Mouse (Mus musculus) neural tube, embryonic 13.5 days (tissue): Measurements from ENCODE around the gene Naaladl2. TPM values are rescaled to one million over a fixed set of nuclear protein-coding genes. Genes with fewer than 3 reads are reported as not detected.
"Not testable (repeated sequence)": the region's sequence is repeated elsewhere in the genome, so short reads cannot be mapped to it uniquely, and the experiment has no call there.

ENCODE experiments used
- ATAC-seq: fragments of 200-750 bp; cut with Nextera tagmentation; 2 replicates; pipeline ENCODE4 v1.8.0; 2017; ENCODE audit warnings: low read depth, mild to moderate bottlenecking, moderate TSS enrichment, moderate library complexity
- H3K27ac ChIP-seq: fragments of 300-500 bp; sonication (generic); replicated peaks from 2 replicates; pipeline ENCODE4 v1.5.1; 2015; ENCODE audit warnings: moderate library complexity, mild to moderate bottlenecking, inconsistent platforms
- H3K27me3 ChIP-seq: fragments of 300-500 bp; sonication (generic); 2 replicates; pipeline ENCODE4 v1.6.1; 2015; ENCODE audit warnings: mild to moderate bottlenecking, inconsistent platforms
- H3K36me3 ChIP-seq: fragments of 300-500 bp; sonication (generic); 2 replicates; pipeline ENCODE4 v1.6.1; 2015; ENCODE audit warnings: mild to moderate bottlenecking, inconsistent platforms
- H3K4me1 ChIP-seq: fragments of 300-500 bp; sonication (generic); replicated peaks from 2 replicates; pipeline ENCODE4 v1.6.1; 2015; ENCODE audit warnings: inconsistent platforms
- H3K4me2 ChIP-seq: fragments of 300-500 bp; sonication (generic); 2 replicates; pipeline ENCODE4 v1.6.1; 2015; ENCODE audit warnings: inconsistent platforms, mild to moderate bottlenecking, moderate library complexity
- H3K4me3 ChIP-seq: fragments of 300-500 bp; sonication (generic); 2 replicates; pipeline ENCODE4 v1.5.1; 2015; ENCODE audit warnings: mild to moderate bottlenecking, inconsistent platforms
- H3K9ac ChIP-seq: fragments of 300-500 bp; sonication (generic); 2 replicates; pipeline ENCODE4 v1.6.1; 2015; ENCODE audit warnings: moderate library complexity, mild to moderate bottlenecking, inconsistent platforms
- H3K9me3 ChIP-seq: fragments of 300-500 bp; sonication (generic); 2 replicates; pipeline ENCODE4 v1.6.1; 2016; ENCODE audit warnings: inconsistent platforms
- WGBS: fragments of 180-500 bp; shearing (Covaris S2); methylation state at CpG from one replicate; pipeline ENCODE4 v1.1.7; 2015; 5-methylcytosine and 5-hydroxymethylcytosine counted together
- polyA plus RNA-seq: library from polyadenylated mRNA; unstranded; fragments of >200 nt; fragmentation: Nextera tagmentation; extraction: Ambion mirVana; gene quantifications from 2 replicates; pipeline ENCODE4 v1.2.1, GENCODE M21; 2015

The Naaladl2 gene
- polyA plus RNA-seq, 1 experiment from 2014 or later: 0.54 TPM

- Histone ChIP-seq H3K27me3 (no peaks in the 10 kb centered on the region), H3K4me1 (no peaks in the 10 kb centered on the region), H3K27ac (no peak overlapping the region), H3K9me3 (no peaks in the 10 kb centered on the region), H3K36me3 (no peaks in the 10 kb centered on the region), H3K9ac (no peak overlapping the region), H3K4me3 (no peak overlapping the region), H3K4me2 (no peak overlapping the region)
- ATAC-seq: no peak
- 100% methylated on average over 1 of the region's 1 CpGs for WGBS
Observed at GRCm38 (mm10) chr3:25075785-25076184, 68.3 kb downstream of the Naaladl2 start.

- no peaks in the 10 kb centered on the region for H3K36me3 ChIP-seq
- H3K4me2 ChIP-seq: no peak overlapping the region
- no peaks in the 10 kb centered on the region for H3K9me3 ChIP-seq
- H3K4me3 ChIP-seq: no peak overlapping the region
- WGBS: 79% methylated on average over 4 of the region's 4 CpGs
- H3K27ac ChIP-seq: no peak overlapping the region
- no peaks in the 10 kb centered on the region for H3K4me1 ChIP-seq
- no peaks in the 10 kb centered on the region for H3K27me3 ChIP-seq
- H3K9ac ChIP-seq: no peak overlapping the region
- no peak for ATAC-seq
Observed at GRCm38 (mm10) chr3:25074266-25074665, 69.8 kb downstream of the Naaladl2 start.

- H3K36me3 ChIP-seq: no peaks in the 10 kb centered on the region
Observed at GRCm38 (mm10) chr3:25073821-25074220, 70.2 kb downstream of the Naaladl2 start.

GRCm38 (mm10) chr3:25063217-25063616, 80.8 kb downstream of the Naaladl2 start:
- ATAC-seq: no peak
- WGBS: 84% methylated on average over 4 of the region's 4 CpGs
- Histone ChIP-seq H3K36me3 (no peaks in the 10 kb centered on the region), H3K4me3 (no peak overlapping the region), H3K27ac (no peak overlapping the region), H3K9me3 (no peaks in the 10 kb centered on the region), H3K27me3 (no peaks in the 10 kb centered on the region), H3K9ac (no peak overlapping the region), H3K4me2 (no peak overlapping the region), H3K4me1 (no peaks in the 10 kb centered on the region)

More at GRCm38 (mm10) chr3:25073821-25074220, 70.2 kb downstream of the Naaladl2 start:
- H3K27ac ChIP-seq: no peak overlapping the region
- H3K9ac ChIP-seq: no peak overlapping the region
- H3K4me2 ChIP-seq: no peak overlapping the region
- H3K9me3 ChIP-seq: no peaks in the 10 kb centered on the region
- ATAC-seq: no peak
- no peaks in the 10 kb centered on the region for H3K4me1 ChIP-seq
- no peaks in the 10 kb centered on the region for H3K27me3 ChIP-seq
- WGBS: 37% methylated on average over 6 of the region's 6 CpGs
- no peak overlapping the region for H3K4me3 ChIP-seq

GRCm38 (mm10) chr3:25052975-25053374, 91.1 kb downstream of the Naaladl2 start:
- 26% methylated on average over 2 of the region's 2 CpGs for WGBS
- Histone ChIP-seq H3K27ac (no peak overlapping the region), H3K4me3 (no peak overlapping the region), H3K4me1 (no peaks in the 10 kb centered on the region), H3K36me3 (no peaks in the 10 kb centered on the region), H3K4me2 (no peak overlapping the region), H3K27me3 (no peaks in the 10 kb centered on the region), H3K9ac (no peak overlapping the region), H3K9me3 (no peaks in the 10 kb centered on the region)
- ATAC-seq: no peak

GRCm38 (mm10) chr3:25019972-25020371, 124.1 kb downstream of the Naaladl2 start:
- no peak overlapping the region for H3K4me2 ChIP-seq
- H3K4me1 ChIP-seq: no peaks in the 10 kb centered on the region
- WGBS: 51% methylated on average over 5 of the region's 5 CpGs
- H3K9me3 ChIP-seq: no peaks in the 10 kb centered on the region
- no peak overlapping the region for H3K4me3 ChIP-seq
- no peak overlapping the region for H3K9ac ChIP-seq
- H3K27me3 ChIP-seq: no peaks in the 10 kb centered on the region
- ATAC-seq: peak; percentile 82
- H3K27ac ChIP-seq: no peak overlapping the region
- H3K36me3 ChIP-seq: no peaks in the 10 kb centered on the region

GRCm38 (mm10) chr3:25010751-25011150, 133.3 kb downstream of the Naaladl2 start:
- H3K27ac ChIP-seq: no peak overlapping the region
- no peaks in the 10 kb centered on the region for H3K27me3 ChIP-seq
- WGBS: 71% methylated on average over 1 of the region's 1 CpGs

GRCm38 (mm10) chr3:25006802-25007201, 137.3 kb downstream of the Naaladl2 start:
- not testable (repeated sequence) for ATAC-seq, H3K9me3 ChIP-seq, H3K27ac ChIP-seq, H3K4me3 ChIP-seq, H3K4me1 ChIP-seq, H3K4me2 ChIP-seq, H3K9ac ChIP-seq, H3K27me3 ChIP-seq, H3K36me3 ChIP-seq
- WGBS: 45% methylated on average over 2 of the region's 2 CpGs

More at GRCm38 (mm10) chr3:25010751-25011150, 133.3 kb downstream of the Naaladl2 start:
- ATAC-seq: no peak
- Histone ChIP-seq H3K4me2 (no peak overlapping the region), H3K36me3 (no peaks in the 10 kb centered on the region), H3K9ac (no peak overlapping the region), H3K9me3 (no peaks in the 10 kb centered on the region), H3K4me1 (no peaks in the 10 kb centered on the region), H3K4me3 (no peak overlapping the region)

GRCm38 (mm10) chr3:24992577-24992976, 151.5 kb downstream of the Naaladl2 start:
- Histone ChIP-seq H3K27ac (no peak overlapping the region), H3K9me3 (no peaks in the 10 kb centered on the region), H3K9ac (no peak overlapping the region), H3K4me3 (no peak overlapping the region), H3K4me2 (no peak overlapping the region), H3K36me3 (no peaks in the 10 kb centered on the region), H3K27me3 (no peaks in the 10 kb centered on the region), H3K4me1 (no peaks in the 10 kb centered on the region)
- ATAC-seq: no peak
- WGBS: 20% methylated on average over 2 of the region's 2 CpGs

- no peak for ATAC-seq
- 68% methylated on average over 3 of the region's 3 CpGs for WGBS
Observed at GRCm38 (mm10) chr3:24992078-24992477, 152.0 kb downstream of the Naaladl2 start.

GRCm38 (mm10) chr3:24982111-24982510, 161.9 kb downstream of the Naaladl2 start:
- WGBS: 80% methylated on average over 4 of the region's 4 CpGs
- no peak overlapping the region for H3K9ac ChIP-seq

More at GRCm38 (mm10) chr3:24992078-24992477, 152.0 kb downstream of the Naaladl2 start:
- Histone ChIP-seq H3K27me3 (no peaks in the 10 kb centered on the region), H3K36me3 (no peaks in the 10 kb centered on the region), H3K4me1 (no peaks in the 10 kb centered on the region), H3K4me3 (no peak overlapping the region), H3K9me3 (no peaks in the 10 kb centered on the region), H3K4me2 (no peak overlapping the region), H3K9ac (no peak overlapping the region), H3K27ac (no peak overlapping the region)

GRCm38 (mm10) chr3:24942170-24942569, 201.9 kb downstream of the Naaladl2 start:
- H3K9ac ChIP-seq: no peak overlapping the region
- no peaks in the 10 kb centered on the region for H3K4me1 ChIP-seq
- no peak overlapping the region for H3K4me3 ChIP-seq
- H3K27me3 ChIP-seq: no peaks in the 10 kb centered on the region
- H3K9me3 ChIP-seq: no peaks in the 10 kb centered on the region
- no peak overlapping the region for H3K4me2 ChIP-seq
- WGBS: 87% methylated on average over 2 of the region's 2 CpGs
- no peak for ATAC-seq
- H3K27ac ChIP-seq: no peak overlapping the region
- H3K36me3 ChIP-seq: no peaks in the 10 kb centered on the region

More at GRCm38 (mm10) chr3:24982111-24982510, 161.9 kb downstream of the Naaladl2 start:
- H3K4me3 ChIP-seq: no peak overlapping the region
- H3K27me3 ChIP-seq: no peaks in the 10 kb centered on the region
- no peak overlapping the region for H3K27ac ChIP-seq
- ATAC-seq: no peak
- H3K4me1 ChIP-seq: no peaks in the 10 kb centered on the region
- H3K36me3 ChIP-seq: no peaks in the 10 kb centered on the region
- no peaks in the 10 kb centered on the region for H3K9me3 ChIP-seq
- H3K4me2 ChIP-seq: no peak overlapping the region

- Histone ChIP-seq H3K36me3 (no peaks in the 10 kb centered on the region), H3K9ac (no peak overlapping the region), H3K27me3 (no peaks in the 10 kb centered on the region), H3K4me2 (no peak overlapping the region), H3K4me3 (no peak overlapping the region), H3K27ac (no peak overlapping the region), H3K4me1 (no peaks in the 10 kb centered on the region), H3K9me3 (no peaks in the 10 kb centered on the region)
- no peak for ATAC-seq
- 72% methylated on average over 5 of the region's 5 CpGs for WGBS
Observed at GRCm38 (mm10) chr3:24938507-24939182, 205.4 kb downstream of the Naaladl2 start.
